Mouse (Mus musculus) forebrain, embryonic 10.5 days (tissue): ENCODE measurements around the gene Cdc42bpg. TPM values are rescaled to one million over a fixed set of nuclear protein-coding genes. Genes with fewer than 3 reads are reported as not detected.

Source experiments
- DNase-seq: peaks from one replicate; pipeline ENCODE4 v3.0.0-alpha.2; 2017; ENCODE audit warnings: low spot score; ENCODE audit errors: extremely low spot score
- H3K27ac ChIP-seq: fragments of 300-500 bp; sonication (generic); 2 replicates; pipeline ENCODE4 v1.5.1; 2016; ENCODE audit warnings: mild to moderate bottlenecking
- H3K27me3 ChIP-seq: fragments of 300-500 bp; sonication (generic); 2 replicates; pipeline ENCODE4 v1.6.1; 2016; ENCODE audit warnings: mild to moderate bottlenecking; ENCODE audit not compliant: poor library complexity, severe bottlenecking
- H3K36me3 ChIP-seq: fragments of 300-500 bp; sonication (generic); replicated peaks from 2 replicates; pipeline ENCODE4 v1.6.1; 2016; ENCODE audit warnings: mild to moderate bottlenecking, moderate library complexity
- H3K4me1 ChIP-seq: fragments of 300-500 bp; sonication (generic); 2 replicates; pipeline ENCODE4 v1.6.1; 2016
- H3K4me3 ChIP-seq: fragments of 300-500 bp; sonication (generic); 2 replicates; pipeline ENCODE4 v1.5.1; 2016; ENCODE audit warnings: mild to moderate bottlenecking, moderate library complexity
- H3K9me3 ChIP-seq: fragments of 300-500 bp; sonication (generic); 2 replicates; pipeline ENCODE4 v1.6.1; 2016; ENCODE audit warnings: mild to moderate bottlenecking, moderate library complexity
- WGBS: fragments of 180-500 bp; shearing (Covaris S2); methylation state at CpG from one replicate; pipeline ENCODE4 v1.1.7; 2016; 5-methylcytosine and 5-hydroxymethylcytosine counted together
- polyA plus RNA-seq: library from polyadenylated mRNA; unstranded; fragments of >200 nt; fragmentation: Nextera tagmentation; extraction: Ambion mirVana; gene quantifications from 2 replicates; pipeline ENCODE4 v1.2.1, GENCODE M21; 2016

Gene Cdc42bpg
- polyA plus RNA-seq, 1 experiment from 2014 or later: 0.24 TPM

DNA sequence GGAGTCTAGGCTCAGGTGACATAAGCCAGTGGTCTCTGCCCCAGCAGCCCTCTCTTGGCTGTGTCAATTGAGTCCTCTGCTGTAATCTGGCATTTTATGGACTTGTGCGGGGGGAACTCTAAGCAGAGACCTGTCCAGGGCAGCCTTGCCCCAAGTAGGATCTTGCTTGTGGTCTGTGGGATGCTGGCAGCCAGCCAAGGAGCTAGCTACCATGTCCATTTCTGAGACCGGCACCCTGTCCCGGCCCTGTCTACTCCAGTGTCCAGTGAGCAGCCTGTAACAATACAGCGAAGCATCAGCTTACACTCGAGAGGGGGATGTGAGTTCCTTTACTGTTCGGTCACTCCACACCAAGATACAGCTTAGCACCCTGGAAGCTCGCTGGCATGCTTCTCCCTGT, 47.8 kb downstream of the Cdc42bpg start:
- Histone ChIP-seq H3K9me3 (no peaks in the 10 kb centered on the region), H3K36me3 (peaks cover 38% of the 10 kb centered on the region), H3K4me3 (no peak overlapping the region), H3K27me3 (no peaks in the 10 kb centered on the region), H3K27ac (no peak overlapping the region), H3K4me1 (peaks cover 14% of the 10 kb centered on the region)
- 89% methylated on average over 7 of the region's 7 CpGs for WGBS
- no peak for DNase-seq

DNA sequence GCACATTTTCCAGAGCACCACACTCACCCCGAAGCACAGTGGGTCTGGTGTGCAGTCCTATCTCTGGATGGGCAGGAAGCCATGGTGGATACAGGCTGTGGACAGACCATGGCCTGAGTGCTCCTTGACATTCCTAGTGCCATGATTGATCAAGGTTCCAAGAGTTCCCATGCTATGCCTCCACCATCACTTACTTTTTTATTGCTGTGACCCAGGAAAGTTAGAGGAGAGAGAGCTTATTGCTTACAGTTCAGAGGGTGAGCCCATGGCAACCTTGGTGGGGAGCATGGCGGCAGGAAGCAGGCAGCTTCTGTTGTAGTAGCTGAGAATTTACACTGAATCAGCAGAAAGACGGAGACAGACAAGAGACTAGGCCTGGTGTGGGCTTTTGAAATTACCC, 55.0 kb downstream of the Cdc42bpg start:
- no peak overlapping the region for H3K4me3 ChIP-seq
- H3K36me3 ChIP-seq: peaks cover 20% of the 10 kb centered on the region
- DNase-seq: no peak
- H3K4me1 ChIP-seq: peaks cover 23% of the 10 kb centered on the region
- H3K9me3 ChIP-seq: no peaks in the 10 kb centered on the region
- no peaks in the 10 kb centered on the region for H3K27me3 ChIP-seq
- 86% methylated on average over 3 of the region's 3 CpGs for WGBS
- H3K27ac ChIP-seq: no peak overlapping the region

DNA sequence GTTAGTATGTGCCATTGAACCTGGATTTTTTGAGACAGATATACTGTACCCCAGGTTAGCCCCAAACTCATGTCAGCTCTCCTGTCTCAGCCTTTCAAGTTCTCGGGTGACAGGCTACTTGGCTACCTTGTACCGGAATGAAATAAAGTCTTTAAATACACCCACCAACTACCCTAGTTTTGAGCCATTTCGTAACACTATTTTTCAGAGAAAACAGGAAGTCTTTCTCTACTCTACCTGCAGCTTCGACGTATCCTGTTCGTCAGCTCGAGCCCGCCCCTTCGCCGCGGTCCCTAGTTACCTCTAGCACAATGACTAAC, 56.8 kb downstream of the Cdc42bpg start:
- H3K27ac ChIP-seq: peak overlapping the region; percentile 100
- 3% methylated on average over 11 of the region's 11 CpGs for WGBS

DNA sequence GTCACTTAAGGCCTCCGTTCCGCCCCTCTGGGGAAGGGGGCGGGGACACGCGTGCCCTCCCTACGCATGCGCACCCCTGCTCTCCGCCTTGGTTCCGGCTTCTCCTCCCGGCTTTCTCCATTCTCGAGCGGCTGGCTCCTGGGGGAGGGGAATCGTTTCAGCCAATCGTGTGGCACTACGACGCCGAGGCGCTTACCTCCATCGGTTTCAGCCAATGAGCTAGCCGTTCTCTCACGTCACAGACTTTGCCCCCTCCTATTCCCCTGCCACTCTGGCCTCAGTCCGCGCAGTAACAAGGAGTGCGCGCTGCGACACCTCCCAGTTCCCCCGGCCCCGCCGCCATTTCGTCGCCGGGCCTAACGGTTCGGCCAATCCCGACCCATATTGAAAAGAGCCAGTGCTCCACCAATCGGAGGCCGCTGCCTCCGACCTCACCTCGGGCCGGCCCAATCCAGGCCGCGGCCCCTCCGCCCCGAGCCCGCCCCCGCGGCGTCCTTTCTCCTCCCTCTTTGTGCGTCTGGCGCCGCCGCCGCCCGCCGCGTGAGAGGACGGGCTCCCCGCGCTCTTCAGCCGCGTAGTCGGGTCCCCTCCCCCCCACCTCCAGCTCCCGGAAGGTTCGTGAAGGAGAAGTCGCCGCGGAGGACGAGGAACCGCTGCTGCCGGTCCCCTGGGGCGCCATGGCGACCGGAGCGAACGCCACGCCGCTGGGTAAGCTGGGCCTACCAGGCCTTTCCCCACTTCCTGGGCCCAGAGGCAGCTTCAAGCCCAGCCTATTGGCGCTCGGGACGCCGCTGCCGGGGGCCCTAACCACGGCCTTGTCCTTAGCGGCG, 57.4 kb downstream of the Cdc42bpg start, which contains the start of gene Sf1:
Sf1 (plus strand) TSS at position 280 of the 830 bp plus-strand sequence.
- Histone ChIP-seq H3K4me1 (peaks cover 34% of the 10 kb centered on the region), H3K4me3 (peak within 1 kb of the TSS; percentile 100), H3K27me3 (no peaks in the 10 kb centered on the region), H3K36me3 (peaks cover 44% of the 10 kb centered on the region), H3K27ac (peak within 1 kb of the TSS; percentile 100), H3K9me3 (no peaks in the 10 kb centered on the region)
- DNase-seq: peak; percentile 100
- WGBS: under 1% methylated on average over 85 of the region's 85 CpGs

More for the DNA sequence above, 56.8 kb downstream of the Cdc42bpg start:
- Histone ChIP-seq H3K27me3 (no peaks in the 10 kb centered on the region), H3K9me3 (no peaks in the 10 kb centered on the region), H3K4me1 (peaks cover 34% of the 10 kb centered on the region), H3K36me3 (peaks cover 38% of the 10 kb centered on the region), H3K4me3 (peak overlapping the region; percentile 100)
- DNase-seq: no peak

DNA sequence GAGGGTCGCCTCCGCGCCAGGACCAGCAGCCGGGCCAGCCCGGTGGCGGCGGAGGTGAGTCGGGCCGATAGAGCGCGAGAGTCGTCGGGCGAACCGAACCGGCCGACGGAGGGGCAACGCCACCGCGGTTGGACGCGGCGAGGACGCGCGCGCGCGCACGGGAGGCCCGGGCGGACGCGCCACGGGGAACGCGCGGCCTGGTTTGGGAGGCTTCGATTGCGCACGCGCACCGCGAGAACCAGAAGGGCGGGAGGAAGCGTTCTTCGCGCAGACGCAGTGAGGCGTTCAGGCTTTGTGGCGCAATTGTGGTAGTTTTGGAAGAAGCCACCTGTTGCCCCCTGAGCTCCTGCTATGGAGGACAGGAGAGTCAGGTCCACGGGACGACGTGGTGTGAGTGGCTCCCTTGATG, 58.1 kb downstream of the Cdc42bpg start:
- WGBS: under 1% methylated on average over 55 of the region's 55 CpGs
- H3K9me3 ChIP-seq: no peaks in the 10 kb centered on the region
- H3K27me3 ChIP-seq: no peaks in the 10 kb centered on the region
- DNase-seq: peak; percentile 87
- peak overlapping the region; percentile 100 for H3K4me3 ChIP-seq
- peak overlapping the region; percentile 100 for H3K27ac ChIP-seq
- peaks cover 51% of the 10 kb centered on the region for H3K36me3 ChIP-seq
- peaks cover 34% of the 10 kb centered on the region for H3K4me1 ChIP-seq

DNA sequence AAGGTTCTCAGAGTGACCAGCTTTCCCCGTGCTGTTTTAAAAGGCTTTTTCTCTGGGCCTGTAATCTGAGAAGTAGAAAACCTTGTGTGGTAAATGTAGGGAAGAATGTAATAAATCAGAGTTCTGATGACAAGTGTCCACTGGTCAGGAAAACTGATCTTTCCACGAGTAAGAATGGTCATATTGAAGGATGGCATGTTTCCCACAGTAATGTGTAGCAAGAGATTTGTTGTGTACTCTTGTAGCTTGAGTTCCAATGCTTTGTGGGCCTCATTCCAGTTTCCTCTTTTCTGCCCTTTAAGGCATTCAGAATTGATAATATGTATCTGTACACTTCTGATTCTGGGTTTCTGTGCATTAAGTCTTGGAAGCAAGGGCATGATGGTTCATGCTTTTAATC, 58.6 kb downstream of the Cdc42bpg start:
- Histone ChIP-seq H3K4me1 (peaks cover 34% of the 10 kb centered on the region), H3K27ac (peak overlapping the region; percentile 100), H3K4me3 (peak overlapping the region; percentile 100), H3K36me3 (peaks cover 56% of the 10 kb centered on the region), H3K9me3 (no peaks in the 10 kb centered on the region), H3K27me3 (no peaks in the 10 kb centered on the region)
- no peak for DNase-seq
- 6% methylated on average over 2 of the region's 2 CpGs for WGBS

DNA sequence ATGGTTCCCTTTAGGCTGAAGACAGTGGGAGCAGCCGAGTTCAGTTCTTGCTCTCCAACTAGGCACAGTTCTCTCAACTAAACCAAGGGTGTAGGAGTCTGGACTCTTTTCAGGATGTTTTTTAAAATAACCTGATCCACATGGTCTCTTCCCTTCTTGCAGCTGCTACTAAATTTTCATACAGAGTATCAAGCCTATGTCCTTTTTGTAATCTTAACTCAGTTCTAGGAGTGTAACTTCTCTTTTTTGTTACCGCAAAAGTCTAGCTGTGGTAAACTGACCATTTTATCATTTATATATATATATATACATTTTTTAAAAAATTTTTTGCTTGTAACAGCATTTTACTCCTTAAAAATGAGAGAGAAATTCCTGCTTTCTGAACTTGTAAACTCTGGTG, 63.9 kb downstream of the Cdc42bpg start:
- peaks cover 29% of the 10 kb centered on the region for H3K4me1 ChIP-seq
- H3K9me3 ChIP-seq: no peaks in the 10 kb centered on the region
- H3K4me3 ChIP-seq: no peak overlapping the region
- H3K36me3 ChIP-seq: peaks cover 100% of the 10 kb centered on the region
- WGBS: 91% methylated on average over 2 of the region's 2 CpGs
- no peak for DNase-seq
- no peaks in the 10 kb centered on the region for H3K27me3 ChIP-seq
- H3K27ac ChIP-seq: no peak overlapping the region

DNA sequence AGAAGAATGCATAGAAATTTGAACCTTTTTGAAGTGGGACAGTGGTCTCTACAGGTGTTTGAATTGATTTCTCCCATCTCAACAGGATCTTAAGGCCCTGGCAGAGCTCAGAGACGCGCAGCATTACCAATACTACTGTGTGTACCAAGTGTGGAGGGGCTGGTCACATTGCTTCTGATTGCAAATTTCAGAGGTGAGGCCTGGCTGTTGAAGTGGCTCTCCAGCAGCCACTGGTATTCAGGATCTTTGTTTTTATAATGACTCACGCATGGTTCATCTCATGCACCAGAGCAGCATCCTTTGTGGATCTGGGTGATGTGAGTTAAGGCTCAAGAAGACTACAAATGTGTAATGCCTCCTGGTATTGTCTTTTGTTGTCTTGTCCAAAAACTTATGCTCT, 66.2 kb downstream of the Cdc42bpg start:
- Histone ChIP-seq H3K4me1 (peaks cover 31% of the 10 kb centered on the region), H3K27me3 (no peaks in the 10 kb centered on the region), H3K4me3 (no peak overlapping the region), H3K27ac (no peak overlapping the region), H3K36me3 (peaks cover 100% of the 10 kb centered on the region), H3K9me3 (no peaks in the 10 kb centered on the region)
- no peak for DNase-seq
- WGBS: 93% methylated on average over 3 of the region's 3 CpGs

DNA sequence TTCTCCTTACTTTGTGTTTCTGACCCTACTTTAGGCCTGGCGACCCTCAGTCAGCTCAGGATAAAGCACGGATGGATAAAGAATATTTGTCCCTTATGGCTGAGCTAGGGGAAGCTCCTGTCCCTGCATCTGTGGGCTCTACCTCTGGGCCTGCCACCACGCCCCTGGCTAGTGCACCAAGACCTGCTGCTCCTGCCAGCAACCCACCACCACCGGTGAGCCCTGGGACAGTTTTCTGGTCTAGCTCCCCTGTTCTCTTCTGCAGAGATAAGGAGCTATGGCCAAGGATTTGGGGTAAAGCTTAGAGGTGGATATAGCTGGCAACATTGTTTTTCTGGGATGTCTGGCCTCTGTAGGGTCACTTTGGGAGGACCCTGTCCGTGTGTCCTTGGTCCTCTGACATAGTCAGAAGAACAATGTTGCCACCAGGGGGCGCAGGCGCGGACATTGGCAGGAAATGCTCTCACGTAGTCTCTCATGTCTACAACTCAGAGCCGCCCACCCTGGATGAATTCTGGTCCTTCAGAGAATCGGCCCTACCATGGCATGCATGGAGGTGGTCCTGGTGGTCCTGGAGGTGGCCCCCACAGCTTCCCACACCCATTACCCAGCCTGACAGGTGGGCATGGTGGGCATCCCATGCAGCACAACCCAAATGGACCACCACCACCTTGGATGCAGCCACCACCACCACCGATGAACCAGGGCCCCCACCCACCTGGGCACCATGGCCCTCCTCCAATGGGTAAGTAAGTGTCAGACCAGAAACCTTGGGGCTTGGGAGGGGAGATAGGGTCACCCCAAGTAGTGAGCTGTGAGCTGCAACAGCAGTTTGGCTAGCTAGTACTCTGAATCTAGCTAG, 67.5 kb downstream of the Cdc42bpg start:
- Histone ChIP-seq H3K27me3 (no peaks in the 10 kb centered on the region), H3K36me3 (peaks cover 100% of the 10 kb centered on the region), H3K4me1 (peaks cover 39% of the 10 kb centered on the region), H3K9me3 (no peaks in the 10 kb centered on the region), H3K4me3 (0 out of 2 replicates have a peak overlapping the region, but pooled peaks have one; percentile 0), H3K27ac (no peak overlapping the region)
- peak; percentile 71 for DNase-seq
- 79% methylated on average over 12 of the region's 12 CpGs for WGBS

DNA sequence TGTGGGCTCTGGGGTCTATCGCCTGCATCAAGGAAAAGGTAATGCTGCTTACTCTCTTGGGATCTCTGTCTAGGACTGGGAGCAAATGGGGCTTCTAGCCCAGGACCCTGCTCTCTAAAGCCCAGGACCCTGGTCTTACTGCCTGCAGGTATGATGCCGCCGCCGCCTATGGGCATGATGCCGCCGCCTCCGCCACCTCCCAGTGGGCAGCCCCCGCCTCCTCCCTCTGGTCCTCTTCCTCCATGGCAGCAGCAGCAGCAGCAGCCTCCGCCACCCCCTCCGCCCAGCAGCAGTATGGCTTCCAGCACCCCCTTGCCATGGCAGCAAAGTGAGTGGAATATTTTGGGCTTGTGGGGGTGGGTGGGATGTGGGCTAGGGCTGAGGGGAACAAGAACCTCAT, 68.3 kb downstream of the Cdc42bpg start:
- Histone ChIP-seq H3K27me3 (no peaks in the 10 kb centered on the region), H3K36me3 (peaks cover 100% of the 10 kb centered on the region), H3K27ac (no peak overlapping the region), H3K4me1 (peaks cover 39% of the 10 kb centered on the region), H3K4me3 (peak overlapping the region; percentile 0; the same call in 1 of the 2 replicates), H3K9me3 (no peaks in the 10 kb centered on the region)
- 98% methylated on average over 10 of the region's 10 CpGs for WGBS
- DNase-seq: no peak
